Mouse (Mus musculus) liver, adult 2 months (tissue): Measurements from ENCODE around the gene Disc1.

Experiments
- CTCF ChIP-seq: fragments of 200-500 bp; IDR thresholded peaks from 2 replicates; pipeline ENCODE4 v1.5.1; 2011; ENCODE audit warnings: low read depth, low read length, control low read depth
- POLR2A ChIP-seq: fragments of 200-500 bp; IDR thresholded peaks from 2 replicates; pipeline ENCODE4 v1.6.1; 2011; ENCODE audit warnings: low read length, control low read depth; ENCODE audit not compliant: insufficient read depth; ENCODE audit errors: extremely low read depth

GRCm38 (mm10) chr8:125196573-125197094, 142.6 kb downstream of the Disc1 start:
- TF ChIP-seq CTCF (no peak), POLR2A (no peak)
